Mouse (Mus musculus): ENCODE results near the gene Slc4a7. TPM values are rescaled to one million over a fixed set of nuclear protein-coding genes. Genes with fewer than 3 reads are reported as not detected.

The Slc4a7 gene
- 13.3 and 17.0 TPM in 2 replicates for polyA plus RNA-seq (2015; fragmentation: Nextera tagmentation; extraction: Ambion mirVana)

GRCm38 (mm10) chr14:14701710-14702329, at the start of gene Slc4a7:
Gene Slc4a7, plus strand, starts transcription at chr14:14702279.
- Histone ChIP-seq H3K27me3 (ENCODE audit: insufficient read depth, low read length) (no peaks in the 10 kb centered on the region), H3K4me3 (ENCODE audit: low read length) (peak within 1 kb of the TSS; percentile 82), H3K36me3 (ENCODE audit: insufficient read depth, low read length) (no peaks in the 10 kb centered on the region), H3K4me1 (ENCODE audit: insufficient read depth, low read length) (peaks cover 12% of the 10 kb centered on the region), H3K9ac (replicated peaks; ENCODE audit: low read length) (peak within 1 kb of the TSS; percentile 94), H3K9me3 (ENCODE audit: low read length) (no peaks in the 10 kb centered on the region), H3K4me2 (replicated peaks; ENCODE audit: low read depth, low read length) (peak within 1 kb of the TSS; percentile 62), H3K27ac (ENCODE audit: low read length) (peak within 1 kb of the TSS; percentile 95)
- no peak for ATAC-seq (ENCODE audit: low FRiP score, low TSS enrichment)
- 89% methylated on average over 5 of the region's 5 CpGs for WGBS

DNA sequence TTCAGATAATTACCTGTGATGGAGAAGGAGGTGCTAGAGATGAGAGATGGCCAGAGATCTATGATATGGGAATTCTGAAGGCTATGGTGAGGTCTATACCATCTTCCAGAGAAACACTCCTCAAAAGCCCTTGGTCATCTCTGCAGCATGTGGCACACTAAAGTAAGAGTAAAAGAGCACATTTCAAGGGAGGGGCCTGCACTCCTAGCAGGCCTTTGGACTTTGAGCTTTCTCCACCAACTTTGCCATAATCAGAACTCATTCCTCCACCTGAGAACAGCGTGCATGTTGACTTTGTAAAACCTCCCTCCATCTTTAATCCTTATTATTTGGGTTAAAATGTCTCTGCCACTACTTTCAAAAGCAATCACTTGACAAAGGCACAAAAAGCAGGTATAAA, 31.5 kb upstream of the Slc4a7 start:
- ATAC-seq (ENCODE audit: low FRiP score, low TSS enrichment), result no peak
- no peaks in the 10 kb centered on the region for H3K27me3 ChIP-seq (ENCODE audit: insufficient read depth, low read length)
- 93% methylated on average over 1 of the region's 1 CpGs for WGBS
- no peaks in the 10 kb centered on the region for H3K9me3 ChIP-seq (ENCODE audit: low read length)
- no peak overlapping the region for H3K9ac ChIP-seq (replicated peaks; ENCODE audit: low read length)
- no peak overlapping the region for H3K4me2 ChIP-seq (replicated peaks; ENCODE audit: low read depth, low read length)
- H3K27ac ChIP-seq (ENCODE audit: low read length), result no peak overlapping the region
- no peaks in the 10 kb centered on the region for H3K36me3 ChIP-seq (ENCODE audit: insufficient read depth, low read length)
- no peak overlapping the region for H3K4me3 ChIP-seq (ENCODE audit: low read length)
- H3K4me1 ChIP-seq (ENCODE audit: insufficient read depth, low read length), result no peaks in the 10 kb centered on the region

- Histone ChIP-seq H3K36me3 (ENCODE audit: insufficient read depth, low read length) (no peaks in the 10 kb centered on the region), H3K4me1 (ENCODE audit: insufficient read depth, low read length) (no peaks in the 10 kb centered on the region), H3K9me3 (ENCODE audit: low read length) (no peaks in the 10 kb centered on the region), H3K27me3 (ENCODE audit: insufficient read depth, low read length) (no peaks in the 10 kb centered on the region), H3K4me2 (replicated peaks; ENCODE audit: low read depth, low read length) (no peak overlapping the region), H3K4me3 (ENCODE audit: low read length) (no peak overlapping the region), H3K27ac (ENCODE audit: low read length) (no peak overlapping the region), H3K9ac (replicated peaks; ENCODE audit: low read length) (no peak overlapping the region)
- WGBS, result 68% methylated on average over 4 of the region's 4 CpGs
- ATAC-seq (ENCODE audit: low FRiP score, low TSS enrichment), result no peak
These were observed 20.5 kb upstream of the Slc4a7 start for GRCm38 (mm10) chr14:14681611-14682010.

DNA sequence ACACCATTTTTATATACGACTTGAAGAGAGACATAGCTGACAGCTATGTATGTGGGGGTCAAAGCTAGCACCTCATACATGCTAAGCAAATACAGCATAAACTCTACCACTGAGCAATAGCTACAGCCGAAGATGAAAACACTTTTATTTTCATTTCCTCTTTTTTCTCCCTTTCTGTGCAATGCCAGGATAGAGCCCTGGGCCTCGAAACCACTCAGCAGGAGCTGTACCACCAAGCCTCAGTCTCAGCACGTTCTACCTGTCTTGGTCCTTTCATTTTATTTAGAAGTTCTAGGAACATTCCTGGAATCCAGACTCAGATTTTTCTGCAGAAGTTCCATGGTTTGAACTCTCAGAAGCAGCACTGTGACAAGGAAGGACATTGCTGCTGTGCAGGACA, 17.3 kb upstream of the Slc4a7 start:
- H3K27ac ChIP-seq (ENCODE audit: low read length), result no peak overlapping the region

GRCm38 (mm10) chr14:14686101-14686551, 16.0 kb upstream of the Slc4a7 start:
- Histone ChIP-seq H3K27me3 (ENCODE audit: insufficient read depth, low read length) (no peaks in the 10 kb centered on the region), H3K36me3 (ENCODE audit: insufficient read depth, low read length) (no peaks in the 10 kb centered on the region), H3K9me3 (ENCODE audit: low read length) (no peaks in the 10 kb centered on the region), H3K27ac (ENCODE audit: low read length) (no peak overlapping the region), H3K4me3 (ENCODE audit: low read length) (no peak overlapping the region), H3K4me2 (replicated peaks; ENCODE audit: low read depth, low read length) (no peak overlapping the region), H3K4me1 (ENCODE audit: insufficient read depth, low read length) (no peaks in the 10 kb centered on the region), H3K9ac (replicated peaks; ENCODE audit: low read length) (no peak overlapping the region)
- ATAC-seq (ENCODE audit: low FRiP score, low TSS enrichment), result no peak
- 37% methylated on average over 7 of the region's 7 CpGs for WGBS

More for the DNA sequence above, 17.3 kb upstream of the Slc4a7 start:
- no peak for ATAC-seq (ENCODE audit: low FRiP score, low TSS enrichment)
- WGBS, result 77% methylated on average over 4 of the region's 4 CpGs
- no peak overlapping the region for H3K9ac ChIP-seq (replicated peaks; ENCODE audit: low read length)
- H3K27me3 ChIP-seq (ENCODE audit: insufficient read depth, low read length), result no peaks in the 10 kb centered on the region
- no peaks in the 10 kb centered on the region for H3K4me1 ChIP-seq (ENCODE audit: insufficient read depth, low read length)
- no peaks in the 10 kb centered on the region for H3K9me3 ChIP-seq (ENCODE audit: low read length)
- no peaks in the 10 kb centered on the region for H3K36me3 ChIP-seq (ENCODE audit: insufficient read depth, low read length)
- H3K4me2 ChIP-seq (replicated peaks; ENCODE audit: low read depth, low read length), result no peak overlapping the region
- H3K4me3 ChIP-seq (ENCODE audit: low read length), result no peak overlapping the region

GRCm38 (mm10) chr14:14687258-14687890, 14.7 kb upstream of the Slc4a7 start:
- Histone ChIP-seq H3K4me1 (ENCODE audit: insufficient read depth, low read length) (no peaks in the 10 kb centered on the region), H3K27ac (ENCODE audit: low read length) (no peak overlapping the region), H3K4me3 (ENCODE audit: low read length) (no peak overlapping the region), H3K9me3 (ENCODE audit: low read length) (no peaks in the 10 kb centered on the region), H3K36me3 (ENCODE audit: insufficient read depth, low read length) (no peaks in the 10 kb centered on the region), H3K4me2 (replicated peaks; ENCODE audit: low read depth, low read length) (no peak overlapping the region), H3K27me3 (ENCODE audit: insufficient read depth, low read length) (no peaks in the 10 kb centered on the region), H3K9ac (replicated peaks; ENCODE audit: low read length) (no peak overlapping the region)
- WGBS, result 62% methylated on average over 7 of the region's 7 CpGs
- ATAC-seq (ENCODE audit: low FRiP score, low TSS enrichment), result no peak

DNA sequence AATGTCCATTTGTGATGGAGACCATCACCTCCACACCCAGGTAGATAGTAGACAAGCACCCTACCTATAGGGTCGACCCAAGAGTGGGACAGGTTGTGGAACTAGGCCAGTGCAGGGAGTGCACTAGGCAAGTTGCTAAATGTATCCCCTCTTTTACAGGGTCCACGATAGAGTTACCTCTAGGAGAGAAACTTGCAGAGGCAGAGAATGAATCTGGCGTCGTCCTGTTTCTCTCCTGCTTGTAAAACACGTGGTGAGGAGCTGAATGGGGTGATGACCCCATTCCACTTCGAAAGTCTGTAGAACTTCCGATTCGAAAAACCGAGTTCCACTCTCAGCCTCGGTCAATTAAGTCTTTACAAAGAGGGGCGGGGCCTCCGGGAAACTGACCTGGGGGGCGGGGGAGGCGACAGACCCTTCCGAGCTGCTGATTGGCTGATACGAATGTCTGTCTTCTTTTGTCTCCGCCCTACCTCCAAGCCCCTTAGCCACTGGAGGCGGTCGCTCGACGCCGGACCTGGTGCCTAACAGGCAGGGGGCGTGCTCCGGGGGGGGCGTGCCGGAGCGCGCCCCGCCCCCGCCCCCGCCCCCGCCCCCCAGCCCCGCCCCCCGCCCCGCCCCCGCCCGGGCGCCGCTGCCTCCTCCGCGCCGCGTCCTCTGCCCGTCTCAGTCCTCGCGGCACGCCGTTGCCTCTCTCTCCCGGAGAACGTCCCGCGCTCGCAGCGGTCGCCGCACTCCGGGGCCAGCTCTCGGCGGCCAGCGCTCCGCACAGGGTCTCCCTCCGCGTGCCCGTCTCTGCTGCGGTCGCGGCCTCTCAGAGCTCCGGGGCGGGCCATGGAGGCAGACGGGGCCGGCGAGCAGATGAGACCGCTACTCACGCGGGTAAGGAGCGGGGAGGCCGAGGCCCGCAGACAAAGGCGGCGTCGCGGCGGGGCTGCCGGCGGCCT, 593 bp downstream of the Slc4a7 start:
- peak overlapping the region; percentile 62 for H3K4me2 ChIP-seq (replicated peaks; ENCODE audit: low read depth, low read length)
- peaks cover 12% of the 10 kb centered on the region for H3K4me1 ChIP-seq (ENCODE audit: insufficient read depth, low read length)
- H3K9me3 ChIP-seq (ENCODE audit: low read length), result no peaks in the 10 kb centered on the region
- peak; percentile 98 for ATAC-seq (ENCODE audit: low FRiP score, low TSS enrichment)
- WGBS, result under 1% methylated on average over 60 of the region's 85 CpGs
- H3K4me3 ChIP-seq (ENCODE audit: low read length), result peak overlapping the region; percentile 82
- H3K27me3 ChIP-seq (ENCODE audit: insufficient read depth, low read length), result no peaks in the 10 kb centered on the region
- H3K9ac ChIP-seq (replicated peaks; ENCODE audit: low read length), result peak overlapping the region; percentile 94
- peak overlapping the region; percentile 95 for H3K27ac ChIP-seq (ENCODE audit: low read length)
- no peaks in the 10 kb centered on the region for H3K36me3 ChIP-seq (ENCODE audit: insufficient read depth, low read length)

GRCm38 (mm10) chr14:14703346-14703871, 1.3 kb downstream of the Slc4a7 start:
- H3K9ac ChIP-seq (replicated peaks; ENCODE audit: low read length), result peak overlapping the region; percentile 94
- peak; percentile 60 for ATAC-seq (ENCODE audit: low FRiP score, low TSS enrichment)

GRCm38 (mm10) chr14:14704651-14705050, 2.6 kb downstream of the Slc4a7 start:
- 65% methylated on average over 2 of the region's 2 CpGs for WGBS
- H3K4me3 ChIP-seq (ENCODE audit: low read length), result peak overlapping the region; percentile 82
- no peaks in the 10 kb centered on the region for H3K27me3 ChIP-seq (ENCODE audit: insufficient read depth, low read length)
- peak overlapping the region; percentile 59 for H3K4me2 ChIP-seq (replicated peaks; ENCODE audit: low read depth, low read length)
- no peak overlapping the region for H3K27ac ChIP-seq (ENCODE audit: low read length)
- no peak overlapping the region; the same call in 1 of the 2 replicates for H3K9ac ChIP-seq (replicated peaks; ENCODE audit: low read length)
- H3K4me1 ChIP-seq (ENCODE audit: insufficient read depth, low read length), result peaks cover 12% of the 10 kb centered on the region
- H3K9me3 ChIP-seq (ENCODE audit: low read length), result no peaks in the 10 kb centered on the region
- H3K36me3 ChIP-seq (ENCODE audit: insufficient read depth, low read length), result peaks cover 5% of the 10 kb centered on the region; the same call in 1 of the 2 replicates
- ATAC-seq (ENCODE audit: low FRiP score, low TSS enrichment), result no peak

More at GRCm38 (mm10) chr14:14703346-14703871, 1.3 kb downstream of the Slc4a7 start:
- under 1% methylated on average over 58 of the region's 60 CpGs for WGBS
- Histone ChIP-seq H3K4me2 (replicated peaks; ENCODE audit: low read depth, low read length) (peak overlapping the region; percentile 59), H3K9me3 (ENCODE audit: low read length) (no peaks in the 10 kb centered on the region), H3K27me3 (ENCODE audit: insufficient read depth, low read length) (no peaks in the 10 kb centered on the region), H3K4me3 (ENCODE audit: low read length) (peak overlapping the region; percentile 82), H3K27ac (ENCODE audit: low read length) (peak overlapping the region; percentile 95), H3K36me3 (ENCODE audit: insufficient read depth, low read length) (peaks cover 2% of the 10 kb centered on the region; the same call in 1 of the 2 replicates), H3K4me1 (ENCODE audit: insufficient read depth, low read length) (peaks cover 12% of the 10 kb centered on the region)
